Mouse (Mus musculus) spleen, postnatal 4 days (tissue): ENCODE data around the gene Usp28.
"Not testable (repeated sequence)": the region's sequence is repeated elsewhere in the genome, so short reads cannot be mapped to it uniquely, and the experiment has no call there.

Experiments
- DNase-seq, 2 experiments: peaks; one replicate each; pipeline ENCODE4 v3.0.0; 2022; ENCODE audit warnings: low spot score in 2 of 2

Usp28 gene

GRCm38 (mm10) chr9:48984845-48985707 is at the start of gene Usp28:
Gene Usp28, plus strand, starts transcription at chr9:48985375.
- peak; percentile 99 to 100 for DNase-seq

- no peak for DNase-seq
Observed at GRCm38 (mm10) chr9:48942349-48942748, 42.8 kb upstream of the Usp28 start.

GRCm38 (mm10) chr9:48947565-48947964 is 37.6 kb upstream of the Usp28 start:
- DNase-seq, result no peak

- no peak for DNase-seq
Observed at GRCm38 (mm10) chr9:48961314-48961713, 23.9 kb upstream of the Usp28 start.

GRCm38 (mm10) chr9:48962131-48962530 is 23.0 kb upstream of the Usp28 start:
- no peak for DNase-seq

GRCm38 (mm10) chr9:48964587-48965040 is 20.6 kb upstream of the Usp28 start, which contains the start of gene Htr3b:
Gene Htr3b, minus strand, starts transcription at chr9:48964990.
- DNase-seq, result no peak

- no peak for DNase-seq
Observed at GRCm38 (mm10) chr9:48972494-48972893, 12.7 kb upstream of the Usp28 start.

GRCm38 (mm10) chr9:48976661-48977355 is 8.4 kb upstream of the Usp28 start:
- DNase-seq, result no peak

GRCm38 (mm10) chr9:48980371-48980770 is 4.8 kb upstream of the Usp28 start:
- no peak for DNase-seq

- DNase-seq, result no peak
Observed at GRCm38 (mm10) chr9:48980781-48981180, 4.4 kb upstream of the Usp28 start.

- DNase-seq, result no peak
Observed at GRCm38 (mm10) chr9:48981827-48982226, 3.3 kb upstream of the Usp28 start.

- DNase-seq, result not testable (repeated sequence)
Observed at GRCm38 (mm10) chr9:48983801-48984200, 1.4 kb upstream of the Usp28 start.

- DNase-seq, result no peak
Observed at GRCm38 (mm10) chr9:48984320-48984844, 793 bp upstream of the Usp28 start.

GRCm38 (mm10) chr9:48985708-48986088 is 523 bp downstream of the Usp28 start:
- DNase-seq, result no peak

- no peak for DNase-seq
Observed at GRCm38 (mm10) chr9:48986616-48987141, 1.5 kb downstream of the Usp28 start.

GRCm38 (mm10) chr9:48987201-48988101 is 2.3 kb downstream of the Usp28 start:
- no peak for DNase-seq

GRCm38 (mm10) chr9:48991671-48992070 is 6.5 kb downstream of the Usp28 start:
- DNase-seq, result no peak

GRCm38 (mm10) chr9:48994779-48995178 is 9.6 kb downstream of the Usp28 start:
- DNase-seq, result no peak

- no peak for DNase-seq
Observed at GRCm38 (mm10) chr9:48995735-48996134, 10.6 kb downstream of the Usp28 start.

GRCm38 (mm10) chr9:48999256-48999655 is 14.1 kb downstream of the Usp28 start:
- no peak for DNase-seq

GRCm38 (mm10) chr9:49015824-49016223 is 30.6 kb downstream of the Usp28 start:
- DNase-seq, result no peak
